Mouse (Mus musculus): ENCODE results near the gene Gm10160.

- TF ChIP-seq POLR2A (IDR thresholded peaks at IDR 0.05; ENCODE audit: extremely low read depth, insufficient read depth, low read length) (no peak), CTCF (IDR thresholded peaks at IDR 0.05; ENCODE audit: extremely low read depth, insufficient read depth, low read length) (no peak)
Measured at GRCm38 (mm10) chr7:81849633-81850032, 6.0 kb downstream of the Gm10160 start.
